Mouse (Mus musculus) midbrain, embryonic 10.5 days (tissue): Measurements from ENCODE around the gene 1190005I06Rik. TPM values are rescaled to one million over a fixed set of nuclear protein-coding genes. Genes with fewer than 3 reads are reported as not detected.
A peak's percentile ranks its signal among the peaks of the same experiment; 100 is the strongest.

ENCODE experiments used
- DNase-seq: peaks from one replicate; pipeline ENCODE4 v3.0.0-alpha.2; 2017; ENCODE audit warnings: low spot score
- H3K27ac ChIP-seq: fragments of 300-500 bp; sonication (generic); replicated peaks from 2 replicates; pipeline ENCODE4 v1.5.1; 2016; ENCODE audit warnings: mild to moderate bottlenecking
- H3K27me3 ChIP-seq: fragments of 300-500 bp; sonication (generic); 2 replicates; pipeline ENCODE4 v1.6.1; 2016; ENCODE audit warnings: low read depth, mild to moderate bottlenecking; ENCODE audit not compliant: poor library complexity, severe bottlenecking
- H3K36me3 ChIP-seq: fragments of 300-500 bp; sonication (generic); 2 replicates; pipeline ENCODE4 v1.6.1; 2016; ENCODE audit warnings: mild to moderate bottlenecking, moderate library complexity
- H3K4me1 ChIP-seq: fragments of 300-500 bp; sonication (generic); 2 replicates; pipeline ENCODE4 v1.6.1; 2016
- H3K4me3 ChIP-seq: fragments of 300-500 bp; sonication (generic); 2 replicates; pipeline ENCODE4 v1.5.1; 2016; ENCODE audit warnings: mild to moderate bottlenecking, moderate library complexity
- H3K9me3 ChIP-seq: fragments of 300-500 bp; sonication (generic); replicated peaks from 2 replicates; pipeline ENCODE4 v1.6.1; 2016; ENCODE audit warnings: mild to moderate bottlenecking
- WGBS: fragments of 180-500 bp; shearing (Covaris S2); methylation state at CpG from one replicate; pipeline ENCODE4 v1.1.7; 2016; 5-methylcytosine and 5-hydroxymethylcytosine counted together
- polyA plus RNA-seq: library from polyadenylated mRNA; unstranded; fragments of >200 nt; fragmentation: Nextera tagmentation; extraction: Ambion mirVana; gene quantifications from 2 replicates; pipeline ENCODE4 v1.2.1, GENCODE M21; 2016

1190005I06Rik gene
- polyA plus RNA-seq, 1 experiment from 2014 or later: 3.9 TPM

DNA sequence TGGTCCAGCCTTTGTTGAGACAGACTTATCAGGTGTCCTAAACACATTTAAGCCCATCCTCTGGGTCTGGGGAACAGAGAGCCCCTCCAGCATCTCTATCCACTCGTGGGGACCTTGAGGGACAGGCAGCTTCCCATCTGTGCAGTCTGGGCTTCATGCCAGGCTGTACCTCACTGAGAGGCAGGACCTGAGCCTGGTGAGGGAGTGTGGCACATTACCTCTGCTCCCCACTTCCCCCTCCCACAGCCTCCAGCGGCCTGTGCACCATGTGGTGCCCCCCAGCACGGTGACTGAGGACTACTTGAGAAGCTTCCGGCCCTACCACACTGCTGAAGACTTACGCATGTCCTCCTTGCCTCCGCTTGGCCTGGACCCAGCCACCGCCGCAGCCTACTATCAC is 80.8 kb downstream of the 1190005I06Rik start:
- Histone ChIP-seq H3K4me1 (peaks cover 87% of the 10 kb centered on the region), H3K36me3 (peaks cover 79% of the 10 kb centered on the region)

DNA sequence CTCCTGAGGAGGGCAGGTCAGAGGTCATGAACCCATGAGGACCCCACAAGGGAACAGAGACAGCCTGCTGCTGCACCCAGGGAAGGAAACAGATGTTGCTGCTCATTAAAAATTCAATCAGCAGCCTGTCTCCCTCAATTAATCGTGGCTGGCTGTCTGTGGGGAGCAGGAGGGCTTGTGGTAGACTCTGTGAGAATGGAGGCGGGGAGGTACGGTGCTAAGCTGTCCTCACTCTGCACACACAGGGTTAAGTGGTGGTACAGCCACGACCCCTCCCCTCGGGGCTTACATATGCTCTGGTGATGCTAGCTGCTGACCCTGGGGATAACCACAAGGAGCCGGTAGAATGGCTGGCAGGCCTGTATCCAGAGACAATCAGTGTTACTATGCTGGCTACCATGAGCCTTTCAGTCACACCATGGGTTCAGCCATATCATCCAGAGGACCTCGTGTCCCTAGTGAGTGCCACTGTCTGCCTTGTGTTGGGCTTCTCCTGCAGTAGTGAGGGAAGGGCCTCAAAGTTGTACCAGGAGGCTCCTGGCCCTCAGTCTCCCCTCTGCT is 82.2 kb downstream of the 1190005I06Rik start:
- no peaks in the 10 kb centered on the region for H3K9me3 ChIP-seq
- H3K36me3 ChIP-seq: peaks cover 65% of the 10 kb centered on the region
- no peak overlapping the region for H3K4me3 ChIP-seq
- H3K27ac ChIP-seq: peak overlapping the region; percentile 79
- peaks cover 89% of the 10 kb centered on the region for H3K4me1 ChIP-seq
- H3K27me3 ChIP-seq: no peaks in the 10 kb centered on the region
- peak; percentile 49 for DNase-seq
- WGBS: 21% methylated on average over 7 of the region's 7 CpGs

More for the DNA sequence above, 80.8 kb downstream of the 1190005I06Rik start:
- H3K27ac ChIP-seq: no peak overlapping the region; the same call in 1 of the 2 replicates
- WGBS: 94% methylated on average over 8 of the region's 8 CpGs
- no peaks in the 10 kb centered on the region for H3K27me3 ChIP-seq
- DNase-seq: no peak
- no peaks in the 10 kb centered on the region for H3K9me3 ChIP-seq
- H3K4me3 ChIP-seq: no peak overlapping the region

- Histone ChIP-seq H3K4me3 (peak overlapping the region; percentile 29; the same call in 1 of the 2 replicates), H3K36me3 (peaks cover 55% of the 10 kb centered on the region)
Measured at GRCm38 (mm10) chr8:120563851-120564837, 83.3 kb downstream of the 1190005I06Rik start.

DNA sequence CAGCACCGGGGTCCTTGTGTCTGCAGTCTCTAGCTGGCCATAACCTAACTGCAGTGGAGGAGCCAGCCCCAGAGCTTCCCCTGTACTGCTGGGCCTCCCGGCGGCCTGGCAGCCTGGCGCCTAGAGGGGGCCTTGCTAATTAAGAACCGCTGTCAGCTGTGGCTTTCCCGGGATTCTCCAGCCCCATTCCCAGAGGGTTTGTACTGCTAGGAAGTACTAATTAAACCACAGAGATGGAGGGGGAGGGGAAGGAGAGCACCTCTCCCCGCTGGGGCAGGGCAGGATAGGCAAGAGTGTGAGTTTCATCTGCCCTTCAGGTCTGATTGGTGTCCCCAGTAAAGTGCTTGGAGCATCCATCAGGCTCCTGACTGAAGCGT is 84.1 kb downstream of the 1190005I06Rik start:
- WGBS: 17% methylated on average over 8 of the region's 8 CpGs
- H3K27ac ChIP-seq: peak overlapping the region; percentile 77
- H3K36me3 ChIP-seq: peaks cover 55% of the 10 kb centered on the region
- peak overlapping the region; percentile 29; the same call in 1 of the 2 replicates for H3K4me3 ChIP-seq
- H3K9me3 ChIP-seq: no peaks in the 10 kb centered on the region
- H3K27me3 ChIP-seq: 0 out of 2 replicates have a peak, but pooled peaks cover 6% of the 10 kb centered on the region
- H3K4me1 ChIP-seq: peaks cover 93% of the 10 kb centered on the region
- peak; percentile 46 for DNase-seq

More at GRCm38 (mm10) chr8:120563851-120564837, 83.3 kb downstream of the 1190005I06Rik start:
- peak; percentile 75 for DNase-seq
- no peaks in the 10 kb centered on the region for H3K9me3 ChIP-seq
- WGBS: 24% methylated on average over 20 of the region's 20 CpGs
- no peaks in the 10 kb centered on the region for H3K27me3 ChIP-seq
- H3K4me1 ChIP-seq: peaks cover 89% of the 10 kb centered on the region
- H3K27ac ChIP-seq: peak overlapping the region; percentile 77

DNA sequence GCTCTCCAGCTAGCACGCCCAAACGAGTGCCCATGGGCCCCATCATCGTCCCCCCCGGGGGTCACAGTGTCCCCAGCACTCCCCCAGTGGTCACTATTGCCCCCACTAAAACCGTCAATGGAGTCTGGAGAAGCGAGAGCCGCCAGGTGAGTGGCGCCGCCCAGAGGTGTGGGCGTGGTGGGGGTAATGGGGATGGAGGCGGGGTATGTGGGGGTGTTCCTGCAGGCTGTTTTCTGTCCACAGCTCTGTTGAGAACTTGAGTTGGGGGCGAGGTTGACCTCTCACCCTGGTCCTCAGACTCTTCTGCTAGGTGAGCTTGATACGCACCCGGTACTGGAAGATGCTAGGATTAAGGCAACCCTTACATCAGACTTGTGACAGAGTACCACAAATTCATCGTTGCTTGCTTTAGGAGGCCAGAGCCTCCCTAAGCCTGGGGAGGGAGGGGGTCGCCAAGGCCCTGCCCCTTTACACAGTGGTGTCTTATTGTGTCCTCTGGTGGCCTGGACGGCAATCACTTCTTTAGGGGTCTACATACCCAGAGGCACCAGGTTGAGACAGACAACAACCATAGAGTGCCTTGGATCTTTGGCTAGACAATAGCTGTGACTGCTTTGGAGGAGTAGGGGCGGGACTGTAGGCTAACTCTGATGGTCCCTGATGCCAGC is 84.6 kb downstream of the 1190005I06Rik start:
- Histone ChIP-seq H3K4me1 (peaks cover 93% of the 10 kb centered on the region), H3K4me3 (no peak overlapping the region; the same call in 1 of the 2 replicates), H3K27ac (peak overlapping the region; percentile 77), H3K27me3 (0 out of 2 replicates have a peak, but pooled peaks cover 7% of the 10 kb centered on the region), H3K9me3 (no peaks in the 10 kb centered on the region), H3K36me3 (peaks cover 55% of the 10 kb centered on the region)
- 80% methylated on average over 18 of the region's 18 CpGs for WGBS
- DNase-seq: no peak

GRCm38 (mm10) chr8:120561539-120562435 is 85.6 kb downstream of the 1190005I06Rik start:
- peaks cover 7% of the 10 kb centered on the region; the same call in 1 of the 2 replicates for H3K27me3 ChIP-seq
- H3K27ac ChIP-seq: peak overlapping the region; percentile 29; the same call in 1 of the 2 replicates
- H3K9me3 ChIP-seq: no peaks in the 10 kb centered on the region
- H3K36me3 ChIP-seq: peaks cover 47% of the 10 kb centered on the region
- DNase-seq: no peak
- 85% methylated on average over 22 of the region's 22 CpGs for WGBS
- no peak overlapping the region for H3K4me3 ChIP-seq
- H3K4me1 ChIP-seq: peaks cover 100% of the 10 kb centered on the region

GRCm38 (mm10) chr8:120560535-120560934 is 86.9 kb downstream of the 1190005I06Rik start:
- Histone ChIP-seq H3K4me1 (peaks cover 100% of the 10 kb centered on the region), H3K4me3 (no peak overlapping the region; the same call in 1 of the 2 replicates), H3K27me3 (peaks cover 7% of the 10 kb centered on the region; the same call in 1 of the 2 replicates), H3K9me3 (no peaks in the 10 kb centered on the region), H3K27ac (peak overlapping the region; percentile 76), H3K36me3 (peaks cover 46% of the 10 kb centered on the region)
- no peak for DNase-seq
- whole genome bisulfite sequencing: 76% methylated on average over 5 of the region's 5 CpGs

DNA sequence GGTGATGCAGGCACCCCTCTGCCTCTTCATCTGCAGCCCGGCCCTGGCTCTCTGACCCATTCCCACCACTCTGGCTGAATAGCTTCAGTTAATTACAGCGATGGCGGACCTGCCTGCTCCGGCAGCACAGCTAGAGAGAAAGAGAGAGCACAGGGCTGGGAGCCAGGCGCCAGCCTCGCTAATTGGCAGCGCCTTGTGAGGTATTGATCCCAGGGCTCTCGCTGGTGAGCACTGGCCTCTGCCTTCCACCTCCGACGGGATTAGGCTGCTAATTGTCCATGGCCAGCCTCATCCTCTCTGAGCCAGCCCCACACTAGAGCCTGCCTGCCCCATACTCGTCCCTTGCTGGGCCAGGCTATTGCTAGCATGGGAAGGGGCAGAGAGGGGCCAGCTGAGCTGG is 87.8 kb downstream of the 1190005I06Rik start:
- DNase-seq: peak; percentile 46
- peak overlapping the region; percentile 76 for H3K27ac ChIP-seq
- H3K36me3 ChIP-seq: peaks cover 50% of the 10 kb centered on the region
- 13% methylated on average over 11 of the region's 11 CpGs for WGBS
- H3K4me1 ChIP-seq: peaks cover 100% of the 10 kb centered on the region
- H3K9me3 ChIP-seq: no peaks in the 10 kb centered on the region
- peaks cover 7% of the 10 kb centered on the region; the same call in 1 of the 2 replicates for H3K27me3 ChIP-seq
- H3K4me3 ChIP-seq: 0 out of 2 replicates have a peak overlapping the region, but pooled peaks have one; percentile 16

Other genes with a start within 250 kb of the 1190005I06Rik start
- gene Gins2, start 58.3 kb downstream of the 1190005I06Rik start, polyA plus RNA-seq: 162 and 192 TPM in 2 replicates
- gene Gm27021, start 20.4 kb upstream of the 1190005I06Rik start, polyA plus RNA-seq: 3.1 and 3.5 TPM in 2 replicates
- gene Cox4i1, start 20.6 kb upstream of the 1190005I06Rik start, polyA plus RNA-seq: 948 and 963 TPM in 2 replicates
- 347 and 384 TPM in 2 replicates for gene Emc8, start 20.9 kb upstream of the 1190005I06Rik start, polyA plus RNA-seq
- 6.9 and 7.6 TPM in 2 replicates for gene Irf8, start 88.7 kb upstream of the 1190005I06Rik start, polyA plus RNA-seq